Mouse (Mus musculus) myocyte (in vitro differentiated cells): Measurements from ENCODE around the gene Rabepk. TPM values are rescaled to one million over a fixed set of nuclear protein-coding genes. Genes with fewer than 3 reads are reported as not detected.
"Not testable (repeated sequence)": the region's sequence is repeated elsewhere in the genome, so short reads cannot be mapped to it uniquely, and the experiment has no call there.

Source experiments
- H3K27me3 ChIP-seq: one replicate; pipeline ENCODE4 v1.6.1; 2011; ENCODE audit not compliant: control insufficient read depth, insufficient read depth, insufficient read length
- H3K36me3 ChIP-seq: one replicate; pipeline ENCODE4 v1.6.1; 2011; ENCODE audit not compliant: control insufficient read depth, insufficient read depth
- H3K4me2 ChIP-seq: one replicate; pipeline ENCODE4 v1.6.1; 2011; ENCODE audit warnings: low read depth, control low read depth
- H3K4me3 ChIP-seq: one replicate; pipeline ENCODE4 v1.5.1; 2011; ENCODE audit warnings: mild to moderate bottlenecking, control low read depth, moderate library complexity
- H3K79me2 ChIP-seq: one replicate; pipeline ENCODE4 v1.6.1; 2011; ENCODE audit not compliant: control insufficient read depth, insufficient read depth
- H3ac ChIP-seq: one replicate; pipeline ENCODE4 v1.6.1; 2011; ENCODE audit not compliant: control insufficient read depth, insufficient read length
- CEBPB ChIP-seq: IDR thresholded peaks from 2 replicates; pipeline ENCODE4 v1.6.1; 2011; ENCODE audit warnings: mild to moderate bottlenecking, moderate library complexity; ENCODE audit not compliant: poor library complexity, insufficient read depth, severe bottlenecking
- E2F4 ChIP-seq: IDR thresholded peaks from one replicate; pipeline ENCODE4 v1.6.1; 2011; ENCODE audit warnings: mild to moderate bottlenecking, control low read depth, moderate library complexity; ENCODE audit not compliant: insufficient read depth
- MAX ChIP-seq: IDR thresholded peaks from one replicate; pipeline ENCODE4 v1.6.1; 2011; ENCODE audit warnings: low read depth, mild to moderate bottlenecking, control low read depth
- MYOD1 ChIP-seq, 3 experiments: IDR thresholded peaks; one replicate each; pipeline ENCODE4 v1.6.1; 2011; ENCODE audit warnings: control low read depth in 2 of 3, low read depth in 2 of 3, mild to moderate bottlenecking in 2 of 3, moderate library complexity in 1 of 3; ENCODE audit not compliant: insufficient read length in 2 of 3, control insufficient read depth in 1 of 3
- MYOG ChIP-seq, 3 experiments: IDR thresholded peaks; one replicate each; pipeline ENCODE4 v1.6.1; 2011; ENCODE audit warnings: control low read depth in 2 of 3, low read depth in 2 of 3, mild to moderate bottlenecking in 2 of 3; ENCODE audit not compliant: insufficient read length in 2 of 3, control insufficient read depth in 1 of 3, insufficient read depth in 1 of 3
- POLR2A ChIP-seq: IDR thresholded peaks from one replicate; pipeline ENCODE4 v1.6.1; 2011; ENCODE audit warnings: low read depth, mild to moderate bottlenecking, control low read depth, moderate library complexity; ENCODE audit not compliant: insufficient read length
- POLR2AphosphoS2 ChIP-seq: IDR thresholded peaks from one replicate; pipeline ENCODE4 v1.6.1; 2011; ENCODE audit warnings: low read depth, control low read depth; ENCODE audit not compliant: insufficient read length
- REST ChIP-seq: IDR thresholded peaks from one replicate; pipeline ENCODE4 v1.6.1; 2011; ENCODE audit warnings: mild to moderate bottlenecking, control low read depth, moderate library complexity; ENCODE audit not compliant: insufficient read depth, insufficient read length
- SRF ChIP-seq: IDR thresholded peaks from one replicate; pipeline ENCODE4 v1.6.1; 2011; ENCODE audit warnings: low read depth; ENCODE audit not compliant: control insufficient read depth, insufficient read length
- TCF12 ChIP-seq: IDR thresholded peaks from one replicate; pipeline ENCODE4 v1.6.1; 2011; ENCODE audit warnings: mild to moderate bottlenecking, control low read depth; ENCODE audit not compliant: poor library complexity, insufficient read depth, severe bottlenecking
- TCF3 ChIP-seq: IDR thresholded peaks from one replicate; pipeline ENCODE4 v1.6.1; 2011; ENCODE audit warnings: low read depth, control low read depth; ENCODE audit not compliant: insufficient read length
- USF1 ChIP-seq: IDR thresholded peaks from one replicate; pipeline ENCODE4 v1.6.1; 2011; ENCODE audit warnings: low read depth, mild to moderate bottlenecking, control low read depth, moderate library complexity
- polyA plus RNA-seq: library from polyadenylated mRNA; unstranded; fragments of >200 nt; fragmentation: generic; extraction: Trizol; gene quantifications from one replicate; pipeline ENCODE4 v1.2.1, GENCODE M21; 2012; ENCODE audit warnings: missing spikeins

Rabepk gene
- polyA plus RNA-seq, 1 experiment: 65.3 TPM

GRCm38 (mm10) chr2:34826460-34827231 lies 26.9 kb upstream of the Rabepk start:
- Histone ChIP-seq H3K27me3 (no peaks in the 10 kb centered on the region), H3ac (peak overlapping the region; percentile 74), H3K4me2 (peak overlapping the region; percentile 98), H3K4me3 (peak overlapping the region; percentile 62), H3K36me3 (peaks cover 6% of the 10 kb centered on the region), H3K79me2 (peaks cover 35% of the 10 kb centered on the region)
- TF ChIP-seq POLR2A: no peak
- TF ChIP-seq CEBPB: no peak
- no peak for TF ChIP-seq REST
- TF ChIP-seq MAX: no peak

- H3K79me2 ChIP-seq: peaks cover 38% of the 10 kb centered on the region
- peaks cover 11% of the 10 kb centered on the region for H3K36me3 ChIP-seq
- peak within 1 kb of the TSS; percentile 62 for H3K4me3 ChIP-seq
- H3K4me2 ChIP-seq: peak within 1 kb of the TSS; percentile 98
- TF ChIP-seq POLR2A (peak; percentile 83), POLR2AphosphoS2 (peak; percentile 87), CEBPB (no peak), SRF (peak; percentile 80), MYOG (IDR thresholded peaks at IDR 0.05; ENCODE audit: control insufficient read depth in 1 of 3, insufficient read depth in 1 of 3, insufficient read length in 2 of 3, low read depth in 2 of 3) (no peak)
- no peaks in the 10 kb centered on the region for H3K27me3 ChIP-seq
- peak within 1 kb of the TSS; percentile 74 for H3ac ChIP-seq
Measured at GRCm38 (mm10) chr2:34825827-34826459, 26.2 kb upstream of the Rabepk start, which contains the start of gene Fbxw2. TSS of gene Fbxw2 (minus strand) at chr2:34826311.

- no peaks in the 10 kb centered on the region for H3K27me3 ChIP-seq
- H3K36me3 ChIP-seq: peaks cover 40% of the 10 kb centered on the region
- peaks cover 36% of the 10 kb centered on the region for H3K79me2 ChIP-seq
- TF ChIP-seq CEBPB (no peak), MYOD1 (IDR thresholded peaks at IDR 0.05; ENCODE audit: control insufficient read depth in 1 of 3, insufficient read length in 2 of 3, low read depth in 2 of 3) (no peak), TCF12 (no peak), POLR2A (no peak), REST (no peak), TCF3 (no peak), SRF (no peak), MYOG (IDR thresholded peaks at IDR 0.05; ENCODE audit: control insufficient read depth in 1 of 3, insufficient read depth in 1 of 3, insufficient read length in 2 of 3, low read depth in 2 of 3) (no peak), POLR2AphosphoS2 (no peak), MAX (no peak), E2F4 (no peak), USF1 (no peak)
- H3K4me3 ChIP-seq: no peak overlapping the region
- no peak overlapping the region for H3ac ChIP-seq
- H3K4me2 ChIP-seq: no peak overlapping the region
Measured at GRCm38 (mm10) chr2:34818492-34818891, 18.8 kb upstream of the Rabepk start.

- H3K79me2 ChIP-seq: peaks cover 33% of the 10 kb centered on the region
- not testable (repeated sequence) for H3ac ChIP-seq, H3K4me3 ChIP-seq, H3K4me2 ChIP-seq, H3K27me3 ChIP-seq
- H3K36me3 ChIP-seq: peaks cover 50% of the 10 kb centered on the region
- peak in 1 of 3 experiments; percentile 21 for TF ChIP-seq MYOD1 (IDR thresholded peaks at IDR 0.05; ENCODE audit: control insufficient read depth in 1 of 3, insufficient read length in 2 of 3, low read depth in 2 of 3)
Measured at GRCm38 (mm10) chr2:34815893-34816292, 16.2 kb upstream of the Rabepk start.

GRCm38 (mm10) chr2:34812706-34813105 lies 13.0 kb upstream of the Rabepk start:
- Histone ChIP-seq H3K36me3 (peaks cover 53% of the 10 kb centered on the region), H3K4me3 (no peak overlapping the region), H3K4me2 (no peak overlapping the region), H3ac (no peak overlapping the region), H3K79me2 (peaks cover 61% of the 10 kb centered on the region), H3K27me3 (no peaks in the 10 kb centered on the region)
- no peak for TF ChIP-seq USF1
- peak; percentile 59 for TF ChIP-seq POLR2AphosphoS2
